Mouse (Mus musculus) cerebellum, adult 2 months (tissue): Measurements from ENCODE around the gene Fam149b.

Experiments used
- CTCF ChIP-seq: fragments of 200-500 bp; IDR thresholded peaks from 2 replicates; pipeline ENCODE4 v1.5.1; 2011; ENCODE audit warnings: low read depth, mild to moderate bottlenecking, control low read depth, low read length, moderate library complexity, borderline replicate concordance; ENCODE audit not compliant: insufficient read depth
- POLR2A ChIP-seq: fragments of 200-500 bp; IDR thresholded peaks from 2 replicates; pipeline ENCODE4 v1.6.1; 2011; ENCODE audit warnings: low read length, control low read depth, borderline replicate concordance; ENCODE audit not compliant: insufficient read depth

GRCm38 (mm10) chr14:20397220-20397619 lies 49.3 kb downstream of the Fam149b start:
- TF ChIP-seq POLR2A (no peak), CTCF (no peak)
